ENCODE assay signal across 8 mouse cellular contexts in the genomic region with DNA sequence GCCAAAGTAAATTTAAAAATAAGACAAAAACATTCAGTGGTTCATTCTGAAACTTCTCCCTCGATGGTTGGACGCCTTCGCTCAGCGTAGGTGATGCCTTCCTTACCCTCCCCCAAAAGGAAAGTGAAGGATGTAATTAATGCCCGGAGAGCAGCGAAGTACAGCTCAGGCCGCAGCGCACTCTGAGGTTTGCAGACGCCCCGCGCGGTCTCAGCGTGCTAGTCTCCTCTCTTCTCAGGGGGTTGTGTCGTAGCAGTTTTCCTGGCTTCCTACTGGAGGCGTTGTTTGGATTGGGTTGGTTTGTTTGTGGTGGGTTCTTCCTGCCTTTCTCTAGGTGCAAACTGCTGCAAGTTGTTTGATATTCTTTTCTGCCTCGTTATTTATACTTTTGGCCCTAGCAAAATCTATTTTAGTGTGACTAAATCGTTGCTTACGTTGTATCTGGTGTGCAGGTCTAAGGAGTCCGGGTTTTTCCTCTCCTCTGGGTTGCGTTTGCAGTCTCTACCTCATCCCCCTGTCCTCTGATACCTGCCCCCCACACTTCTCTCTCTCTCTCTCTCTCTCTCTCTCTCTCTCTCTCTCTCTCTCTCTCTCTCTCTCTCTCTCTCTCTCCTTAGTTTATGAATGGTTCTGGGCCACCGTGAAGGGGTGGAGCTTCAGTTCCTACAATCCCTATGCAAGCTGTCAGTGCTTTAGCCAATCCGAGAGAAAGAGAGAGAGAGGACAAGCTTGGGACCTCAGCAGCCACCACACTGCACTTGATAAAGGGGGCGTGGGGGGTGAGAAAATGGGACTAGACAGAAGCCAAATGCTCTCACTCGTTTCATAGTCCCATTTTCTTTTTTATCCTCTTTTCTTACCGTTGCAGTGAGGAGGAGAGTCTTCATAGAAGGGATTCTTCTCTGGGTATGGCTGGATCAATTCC. TPM values are rescaled to one million over a fixed set of nuclear protein-coding genes. Genes with fewer than 3 reads are reported as not detected.
DNase-seq lines count a peak whose midpoint lies in the region; ATAC-seq and TF ChIP-seq lines count a peak whose summit lies in the region.

A gene (minus strand): TSS at position 539 of the 925 bp plus-strand sequence.

- H3K4me1 ChIP-seq in forebrain, embryonic 14.5 days (ENCODE audit: control insufficient read depth, insufficient read depth, low read length) = peaks cover 12% of the 10 kb centered on the region
- H3K4me1 ChIP-seq in liver, embryonic 11.5 days (replicated peaks; ENCODE audit: control insufficient read depth, insufficient read depth, low read length) = peaks cover 13% of the 10 kb centered on the region
- peaks cover 5% of the 10 kb centered on the region for H3K4me1 ChIP-seq in stomach, embryonic 14.5 days (ENCODE audit: control insufficient read depth, insufficient read depth, low read length)

- H3K4me3 ChIP-seq in layer of hippocampus, adult 2 months = peak within 1 kb of the TSS; percentile 54
- peak within 1 kb of the TSS; percentile 26 for H3K4me3 ChIP-seq in forebrain, embryonic 14.5 days (ENCODE audit: low read depth, low read length)
- H3K4me3 ChIP-seq in liver, embryonic 11.5 days (ENCODE audit: low read depth, low read length) = peak within 1 kb of the TSS; percentile 55
- peak within 1 kb of the TSS; percentile 29 for H3K4me3 ChIP-seq in stomach, embryonic 14.5 days (ENCODE audit: low read depth, low read length)

- DNase-seq in layer of hippocampus, adult 2 months (ENCODE audit: low spot score in 2 of 2) = no peak
- DNase-seq in layer of hippocampus, adult 9-10 months (ENCODE audit: low spot score) = no peak
- DNase-seq in adrenal gland, postnatal 4 days (ENCODE audit: low spot score in 2 of 2) = no peak
- peak; percentile 54 for DNase-seq in forebrain, embryonic 14.5 days (ENCODE audit: low spot score)
- DNase-seq in liver, embryonic 11.5 days (ENCODE audit: low spot score) = peak; percentile 59
- no peak for DNase-seq in left cerebral cortex, postnatal 36 days (ENCODE audit: low spot score in 2 of 2)
- no peak for DNase-seq in kidney, adult 9 months

- no peak within 1 kb of the TSS for H3K27ac ChIP-seq in layer of hippocampus, adult 2 months
- no peak within 1 kb of the TSS for H3K27ac ChIP-seq in forebrain, embryonic 14.5 days (ENCODE audit: low read depth, low read length)
- H3K27ac ChIP-seq in liver, embryonic 11.5 days (ENCODE audit: low read depth, low read length) = peak within 1 kb of the TSS; percentile 64
- H3K27ac ChIP-seq in stomach, embryonic 14.5 days (ENCODE audit: low read length) = peak within 1 kb of the TSS; percentile 48; the same call in 1 of the 2 replicates

- H3K9me3 ChIP-seq in forebrain, embryonic 14.5 days (replicated peaks; ENCODE audit: control insufficient read depth, low read length) = no peaks in the 10 kb centered on the region
- H3K9me3 ChIP-seq in liver, embryonic 11.5 days (ENCODE audit: control insufficient read depth, low read length) = no peaks in the 10 kb centered on the region
- H3K9me3 ChIP-seq in stomach, embryonic 14.5 days (ENCODE audit: control insufficient read depth, low read depth, low read length) = no peaks in the 10 kb centered on the region

- no peaks in the 10 kb centered on the region for H3K36me3 ChIP-seq in forebrain, embryonic 14.5 days (ENCODE audit: control insufficient read depth, insufficient read depth, low read length)
- no peaks in the 10 kb centered on the region for H3K36me3 ChIP-seq in liver, embryonic 11.5 days (ENCODE audit: control insufficient read depth, insufficient read depth, low read length)
- H3K36me3 ChIP-seq in stomach, embryonic 14.5 days (ENCODE audit: control insufficient read depth, insufficient read depth, low read length) = no peaks in the 10 kb centered on the region

- H3K4me2 ChIP-seq in forebrain, embryonic 14.5 days (ENCODE audit: low read length) = peak within 1 kb of the TSS; percentile 50
- peak within 1 kb of the TSS; percentile 80 for H3K4me2 ChIP-seq in liver, embryonic 11.5 days
- H3K4me2 ChIP-seq in stomach, embryonic 14.5 days (replicated peaks; ENCODE audit: low read depth, low read length) = peak within 1 kb of the TSS; percentile 42; the same call in 1 of the 2 replicates

- peak; percentile 60 for ATAC-seq in forebrain, embryonic 14.5 days
- ATAC-seq in liver, embryonic 11.5 days (replicated peaks; ENCODE audit: low FRiP score) = peak; percentile 42; the same call in 1 of the 2 replicates
- no peak for ATAC-seq in stomach, embryonic 14.5 days (ENCODE audit: insufficient number of reproducible peaks, insufficient read depth, low FRiP score, low read depth)

- intact Hi-C loops in left cerebral cortex, postnatal 36 days (cut with DNase I) = no loop called here

- WGBS in forebrain, embryonic 14.5 days = under 1% methylated on average over 25 of the region's 25 CpGs
- WGBS in liver, embryonic 11.5 days = 2% methylated on average over 25 of the region's 25 CpGs
- 4% methylated on average over 25 of the region's 25 CpGs for WGBS in stomach, embryonic 14.5 days

- TF ChIP-seq CTCF in layer of hippocampus, adult 2 months (conservative IDR thresholded peaks at IDR 0.05) = no peak

- H3K9ac ChIP-seq in forebrain, embryonic 14.5 days (ENCODE audit: low read length) = peak within 1 kb of the TSS; percentile 45; the same call in 1 of the 2 replicates
- H3K9ac ChIP-seq in liver, embryonic 11.5 days (ENCODE audit: low read depth, low read length) = peak within 1 kb of the TSS; percentile 52
- no peak within 1 kb of the TSS for H3K9ac ChIP-seq in stomach, embryonic 14.5 days (replicated peaks; ENCODE audit: low read depth, low read length)

- peaks cover 62% of the 10 kb centered on the region for H3K27me3 ChIP-seq in forebrain, embryonic 14.5 days (replicated peaks; ENCODE audit: control insufficient read depth, insufficient read depth, low read length)
- peaks cover 57% of the 10 kb centered on the region for H3K27me3 ChIP-seq in liver, embryonic 11.5 days (replicated peaks; ENCODE audit: control insufficient read depth, insufficient read depth, low read length)
- peaks cover 30% of the 10 kb centered on the region for H3K27me3 ChIP-seq in stomach, embryonic 14.5 days (ENCODE audit: control insufficient read depth, insufficient read depth, low read length)

RNA-seq across cellular contexts. Expression of the gene that starts here (rescaled TPM):
- total RNA-seq in layer of hippocampus, adult 2 months (2021) = not detected
- 10 to 100 TPM; 11.9 to 13.4 TPM for total RNA-seq in adrenal gland, postnatal 4 days (2021)
- polyA plus RNA-seq in forebrain, embryonic 14.5 days (2014; fragmentation: Nextera tagmentation; extraction: Ambion mirVana) = 2.9 and 3.0 TPM in 2 replicates
- polyA plus RNA-seq in liver, embryonic 11.5 days (2014; fragmentation: Nextera tagmentation; extraction: Ambion mirVana) = 14.5 and 19.4 TPM in 2 replicates
- 14.0 and 14.3 TPM in 2 replicates for polyA plus RNA-seq in stomach, embryonic 14.5 days (2014; fragmentation: Nextera tagmentation; extraction: Ambion mirVana)
- total RNA-seq in left cerebral cortex, postnatal 36 days (2021) = not detected

Comparison
In these comparisons a context has a peak if more than half of its experiments do, and no peak if none do; other contexts are left out.
1. RNA of the gene that starts here (total RNA-seq): 11.9 to 13.4 TPM in adrenal gland, postnatal 4 days; not detected in left cerebral cortex, postnatal 36 days and not detected in layer of hippocampus, adult 2 months; every median in the first group is over 10 times any median in the second.
2. DNase-seq: peak in forebrain, embryonic 14.5 days (single experiment) and liver, embryonic 11.5 days (single experiment); none in layer of hippocampus, adult 2 months (0 of 2), layer of hippocampus, adult 9-10 months (single experiment), adrenal gland, postnatal 4 days (0 of 2), left cerebral cortex, postnatal 36 days (0 of 2) and kidney, adult 9 months (single experiment).
3. H3K27ac ChIP-seq: peak in liver, embryonic 11.5 days (single experiment) and stomach, embryonic 14.5 days (single experiment); none in layer of hippocampus, adult 2 months (single experiment) and forebrain, embryonic 14.5 days (single experiment).
4. Peak in every context shown above with its lines, with median percentiles within 50 percentile points of each other: H3K4me3 ChIP-seq and H3K4me2 ChIP-seq.